Mouse (Mus musculus) thymus, postnatal 4 days (tissue): ENCODE data around the gene Rbpj.

Experiments
- DNase-seq: peaks from one replicate; pipeline ENCODE4 v3.0.0; 2021

The Rbpj gene

DNA sequence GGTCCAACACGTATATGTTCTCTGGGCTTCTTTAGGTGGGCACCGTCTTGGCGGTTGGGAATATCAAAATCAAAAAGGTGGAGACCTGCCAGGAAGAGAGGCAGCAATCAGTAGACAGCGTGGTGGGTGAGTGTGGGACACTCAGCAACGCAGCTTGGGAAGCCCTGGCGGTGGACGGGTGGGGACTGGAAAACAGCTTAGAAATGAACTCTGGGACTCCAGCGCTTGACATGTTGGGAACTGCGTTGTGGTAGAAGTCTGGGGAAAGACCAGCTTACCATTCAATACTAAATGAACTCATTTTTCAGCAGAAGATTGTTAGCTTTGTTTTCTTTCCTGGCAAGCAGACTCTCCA, 3.8 kb downstream of the Rbpj start:
- no peak for DNase-seq

DNA sequence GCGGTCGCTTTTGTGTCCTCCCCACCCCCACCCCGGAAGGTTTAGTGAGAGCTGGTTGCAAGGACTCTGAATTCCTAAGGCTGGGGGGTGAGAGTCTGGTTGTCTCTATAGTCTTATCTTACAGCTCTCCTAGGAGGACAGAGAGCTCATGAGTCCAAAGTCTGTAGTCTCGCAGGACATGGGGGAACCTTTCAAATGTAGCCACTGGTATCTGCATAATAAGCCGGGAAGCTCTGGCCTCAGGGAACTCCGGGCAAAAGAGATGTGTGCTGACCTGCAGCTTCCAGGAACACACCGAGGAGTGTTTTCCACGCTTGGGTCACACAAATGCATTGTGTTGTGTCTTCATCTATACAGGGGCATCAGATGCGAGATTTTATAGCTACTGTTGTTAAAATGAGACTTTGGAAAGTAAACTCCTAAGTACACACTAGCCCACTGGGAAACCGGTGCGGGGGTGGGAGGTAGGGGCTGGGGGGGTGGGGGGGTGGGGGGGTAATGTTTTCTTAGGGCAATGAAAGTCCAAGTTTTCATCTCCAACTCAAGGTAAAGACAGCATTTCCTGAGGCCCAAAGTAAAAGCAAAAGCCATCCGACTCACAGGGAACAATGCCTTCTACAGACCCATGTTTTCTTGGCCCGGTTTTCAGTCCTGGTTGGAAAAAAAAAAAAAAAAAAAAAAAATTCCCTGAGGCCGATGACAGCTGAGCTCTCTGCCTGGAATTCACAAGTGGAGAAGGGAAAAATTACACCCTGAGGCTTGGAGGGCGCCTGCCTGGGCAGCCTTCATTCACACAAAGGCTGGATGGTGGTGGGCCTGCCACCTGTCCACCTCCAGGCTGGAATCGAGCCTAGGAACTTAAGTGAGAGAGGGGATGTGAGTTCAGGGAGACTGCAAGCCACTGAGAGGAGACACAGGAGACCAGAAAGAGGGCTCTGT, 4.5 kb downstream of the Rbpj start:
- no peak for DNase-seq

DNA sequence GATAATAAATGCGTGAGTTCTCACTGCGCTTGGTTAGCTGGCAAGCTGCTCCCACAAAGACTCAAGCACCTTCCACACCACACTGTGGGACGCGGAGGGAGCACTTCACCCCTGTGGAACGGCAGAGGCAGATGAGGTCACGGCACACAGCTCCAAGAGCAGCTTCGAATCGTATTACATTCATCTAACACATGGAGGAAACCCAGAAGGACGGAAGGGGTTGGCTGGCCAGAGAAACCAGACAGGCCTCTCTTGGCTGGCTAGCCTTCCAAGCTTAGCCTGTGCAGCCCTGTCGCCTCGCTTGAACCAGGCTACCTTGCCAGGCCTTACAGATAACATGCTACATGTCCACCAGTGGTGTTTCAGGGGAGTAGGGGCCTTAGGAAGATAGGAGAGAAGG, 6.5 kb downstream of the Rbpj start:
- DNase-seq: no peak

DNA sequence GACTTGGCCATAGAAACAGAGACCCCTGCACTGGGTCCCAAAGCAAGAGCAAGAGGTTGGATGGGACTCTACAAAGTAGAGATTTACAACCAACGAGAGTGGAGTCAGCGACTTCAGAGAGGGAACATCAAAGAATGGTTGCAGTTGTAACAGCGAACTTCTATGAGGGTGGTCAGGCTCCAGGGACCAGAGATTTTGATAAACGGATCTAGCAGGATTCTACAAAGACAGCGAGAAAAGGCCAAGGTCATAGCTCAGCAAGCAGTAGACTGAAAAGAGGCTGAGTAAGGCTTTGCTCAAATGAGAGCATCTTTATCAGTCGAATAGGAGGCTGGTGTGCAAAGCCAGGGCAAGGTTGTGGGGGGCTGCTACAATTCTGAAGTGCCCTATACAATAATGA, 13.2 kb downstream of the Rbpj start:
- no peak for DNase-seq

DNA sequence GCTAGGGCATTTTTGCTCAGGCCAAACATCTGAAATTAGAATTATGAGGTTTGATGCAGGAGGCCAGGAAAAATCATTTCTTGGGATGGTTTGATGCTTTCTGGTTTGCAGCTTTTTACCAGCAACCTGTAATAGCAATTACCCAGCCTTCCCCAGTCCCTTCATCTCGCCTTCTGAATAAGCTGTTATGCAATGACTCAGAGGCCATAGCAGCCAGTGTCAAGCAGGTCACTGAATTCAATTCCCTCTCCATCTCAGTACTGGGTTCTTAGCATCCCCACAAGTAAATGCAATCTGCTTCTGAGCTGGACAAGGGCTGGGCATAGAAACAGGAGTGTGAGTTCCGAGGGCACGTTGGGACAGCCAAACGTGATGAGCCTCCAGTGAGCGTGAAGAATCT, 13.9 kb downstream of the Rbpj start:
- no peak for DNase-seq

DNA sequence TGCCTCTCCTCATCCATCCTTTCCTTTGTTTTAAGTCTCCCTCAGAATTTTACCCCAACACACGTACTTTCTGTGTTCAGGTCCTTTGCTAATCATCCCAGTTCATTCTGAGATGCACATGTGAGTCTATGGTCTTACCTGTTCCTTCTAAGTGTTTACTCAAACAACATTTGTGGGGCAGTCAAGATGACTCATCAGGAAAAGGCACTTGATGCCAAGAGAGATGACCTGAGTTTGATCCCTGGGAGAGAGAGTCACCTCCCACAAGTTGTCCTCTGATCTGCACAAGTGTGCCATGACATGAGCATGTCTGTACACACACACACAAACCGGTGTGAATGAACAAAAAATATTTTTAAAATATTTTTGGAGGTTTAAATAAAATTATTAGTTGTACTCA, 15.1 kb downstream of the Rbpj start:
- DNase-seq: no peak

DNA sequence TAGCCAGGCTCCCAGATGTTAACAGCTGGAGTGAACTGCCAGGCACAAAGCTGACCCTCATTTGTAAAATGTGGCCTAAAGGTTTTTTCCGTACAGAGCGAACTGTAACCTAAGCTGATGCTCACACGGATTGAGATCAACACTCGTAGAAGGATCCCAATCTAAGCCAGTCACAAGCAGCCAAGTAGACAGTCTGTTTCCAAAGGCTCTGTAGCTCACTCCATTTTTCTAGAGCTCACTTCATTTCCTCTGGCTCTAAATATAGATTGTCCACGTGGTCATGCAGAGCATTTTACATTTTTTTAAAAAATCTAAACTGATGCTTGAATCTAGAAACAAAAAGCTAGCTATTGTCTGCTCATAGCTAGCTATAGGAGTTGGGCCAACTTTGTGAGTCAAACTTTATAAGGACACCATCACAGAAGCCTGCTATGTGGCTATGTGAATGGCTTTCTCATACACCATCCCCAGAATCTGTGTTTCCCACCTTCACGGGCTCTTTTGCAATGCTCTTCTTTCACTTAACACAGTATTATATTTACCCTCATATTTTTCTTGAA, 19.2 kb downstream of the Rbpj start:
- no peak for DNase-seq

DNA sequence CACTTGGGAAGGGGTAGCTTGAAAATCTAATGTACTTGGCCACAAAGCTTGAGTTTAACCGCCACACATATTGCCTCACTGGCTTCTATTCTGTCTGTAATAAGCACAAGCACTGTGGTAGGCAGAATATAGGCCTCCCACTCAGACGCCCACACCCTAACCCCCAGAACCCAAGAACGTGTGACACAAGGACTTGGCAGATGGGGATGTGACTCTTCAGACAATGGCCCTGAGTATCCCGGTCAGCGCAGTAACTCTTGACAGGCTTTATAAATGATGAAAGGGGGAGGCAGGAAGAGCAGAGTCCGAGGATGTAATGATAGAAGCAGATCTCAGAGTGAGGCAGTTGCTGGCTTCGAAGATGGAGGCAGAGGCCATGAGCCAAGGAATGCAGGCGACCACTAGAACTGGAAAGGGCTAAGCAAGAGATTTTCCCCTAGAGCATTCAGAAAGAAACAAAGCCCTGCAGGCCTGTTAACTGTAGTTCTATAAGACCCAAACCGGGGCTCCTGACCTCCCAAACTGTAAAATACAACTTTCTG, 20.1 kb downstream of the Rbpj start:
- DNase-seq: no peak

DNA sequence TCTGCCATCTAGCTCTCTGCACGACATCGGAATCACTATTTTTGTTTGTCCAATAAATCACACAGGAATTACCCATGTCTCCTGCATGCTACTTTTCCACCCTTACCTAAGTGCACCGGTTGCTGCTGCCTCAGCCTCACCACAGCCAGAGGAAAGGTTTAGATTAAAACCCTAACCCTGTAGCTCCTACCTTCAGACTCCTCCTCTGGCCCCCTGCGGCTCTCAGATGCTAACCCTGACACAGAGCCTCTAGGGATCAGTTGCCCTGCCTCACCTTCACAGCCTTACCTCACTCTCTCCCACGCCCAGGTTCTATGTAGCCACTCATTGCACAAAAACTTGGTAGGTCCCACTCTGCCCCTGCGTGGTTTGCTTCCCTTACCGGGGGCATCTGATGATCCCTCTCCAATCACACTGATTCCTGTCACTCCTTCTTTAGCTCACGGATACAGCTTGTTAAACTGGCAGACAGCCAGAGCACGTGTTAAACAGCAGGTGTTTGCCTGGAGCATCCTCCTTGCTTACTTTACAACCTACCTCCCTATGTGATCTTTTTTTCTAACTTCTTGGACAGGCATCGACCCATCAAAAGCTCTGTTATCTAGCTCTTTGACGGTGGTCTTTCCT, 21.1 kb downstream of the Rbpj start:
- DNase-seq: no peak

DNA sequence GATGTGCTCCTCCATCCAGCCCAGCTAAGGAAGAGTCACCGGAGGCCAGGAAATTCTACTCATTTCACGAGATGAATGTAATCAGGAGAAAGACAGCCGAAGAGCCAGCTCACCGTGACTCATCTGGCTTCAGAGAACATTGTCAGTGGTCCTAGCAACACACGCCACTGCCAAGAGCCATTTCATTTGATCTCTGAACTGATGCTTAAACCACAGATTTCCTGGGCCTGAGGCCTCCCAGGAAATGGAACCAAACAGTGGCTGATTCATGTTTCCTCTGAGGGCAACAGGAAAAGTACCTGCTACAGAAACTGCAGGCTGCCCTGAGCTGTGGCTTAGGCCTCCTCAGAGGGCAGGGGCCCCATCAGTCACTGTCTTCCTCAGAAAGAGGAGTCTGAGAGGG, 24.7 kb downstream of the Rbpj start:
- DNase-seq: peak; percentile 46

DNA sequence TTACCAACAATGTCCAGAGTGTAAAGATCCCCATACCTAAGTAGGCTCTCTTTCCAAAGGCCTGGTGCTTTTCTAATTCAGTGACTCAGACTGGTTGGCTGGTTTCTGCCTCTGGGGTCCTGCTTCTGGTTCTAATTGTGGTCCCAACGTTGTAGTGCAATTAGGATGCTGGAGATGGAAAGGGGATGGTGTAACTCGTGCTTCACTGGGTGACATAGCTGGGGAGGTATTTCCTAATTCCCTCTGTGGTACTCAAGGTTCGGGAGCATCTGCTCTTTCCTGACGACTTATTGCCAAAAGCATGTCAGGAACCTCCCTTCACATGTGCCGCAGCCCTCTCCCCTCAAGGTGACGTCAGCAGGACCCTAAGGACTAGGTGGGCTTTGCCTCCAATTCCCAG, 27.8 kb downstream of the Rbpj start:
- DNase-seq: no peak

DNA sequence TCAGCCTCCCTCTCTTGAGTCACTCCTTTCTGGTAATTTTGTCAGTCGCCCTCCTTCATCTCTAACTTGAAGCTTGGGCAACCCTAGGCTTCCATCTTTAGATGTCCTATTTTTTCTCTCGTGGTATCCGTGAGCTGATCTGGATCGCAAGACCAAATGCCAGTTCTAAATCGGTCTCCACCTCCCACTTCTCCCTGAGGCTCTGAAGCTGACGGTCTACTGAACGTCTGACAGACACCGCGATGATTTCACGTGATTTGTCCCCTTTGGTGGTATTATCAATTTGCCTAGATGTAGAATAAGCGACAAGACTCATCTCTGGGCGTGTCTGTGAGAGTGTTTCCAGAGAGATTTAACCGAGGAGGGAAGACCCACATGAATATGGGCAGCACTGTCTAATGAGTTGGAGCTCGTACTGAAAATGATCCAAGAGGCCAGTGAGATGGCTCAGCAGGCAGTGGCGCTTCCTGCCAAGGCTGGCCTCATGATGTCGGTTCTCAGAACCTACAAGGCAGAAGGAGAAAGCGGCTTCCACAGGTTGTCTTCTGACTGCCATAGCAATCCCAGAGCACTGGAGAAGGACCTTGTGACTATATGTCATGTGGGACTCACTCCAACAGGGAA, 28.7 kb downstream of the Rbpj start:
- DNase-seq: no peak

DNA sequence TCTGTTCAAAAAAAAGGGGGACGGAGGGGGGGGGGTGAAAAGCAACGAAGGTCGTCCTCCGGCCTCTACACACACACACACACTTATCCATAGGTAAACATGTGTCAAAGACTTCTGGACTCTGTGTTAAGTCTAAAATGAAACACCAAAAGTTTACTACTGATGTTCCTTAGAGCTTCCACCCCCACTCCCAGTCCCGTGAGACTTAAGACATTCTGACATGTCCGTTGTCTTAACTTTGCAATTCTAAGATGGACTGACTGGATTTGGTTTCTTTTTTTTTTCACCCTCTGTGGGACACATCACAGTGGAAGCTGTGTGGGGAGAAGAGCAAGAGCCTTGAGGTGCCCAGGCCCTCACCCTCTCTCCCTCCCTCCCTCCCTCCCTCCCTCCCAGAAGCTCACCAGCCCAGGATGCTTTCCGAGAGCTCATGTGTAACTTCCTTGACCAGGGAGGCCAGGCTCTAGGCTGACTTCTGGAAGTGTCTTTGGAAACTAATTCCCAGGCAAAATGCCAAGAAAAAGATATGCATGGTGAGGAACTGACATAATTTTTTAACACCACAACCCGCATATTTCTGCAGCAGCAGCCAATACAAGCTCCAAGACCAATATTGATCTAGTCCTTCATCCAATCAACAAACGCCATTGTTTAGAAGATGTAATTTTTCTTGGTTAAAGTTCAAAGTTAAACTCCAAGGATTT, 31.0 kb downstream of the Rbpj start:
- no peak for DNase-seq

DNA sequence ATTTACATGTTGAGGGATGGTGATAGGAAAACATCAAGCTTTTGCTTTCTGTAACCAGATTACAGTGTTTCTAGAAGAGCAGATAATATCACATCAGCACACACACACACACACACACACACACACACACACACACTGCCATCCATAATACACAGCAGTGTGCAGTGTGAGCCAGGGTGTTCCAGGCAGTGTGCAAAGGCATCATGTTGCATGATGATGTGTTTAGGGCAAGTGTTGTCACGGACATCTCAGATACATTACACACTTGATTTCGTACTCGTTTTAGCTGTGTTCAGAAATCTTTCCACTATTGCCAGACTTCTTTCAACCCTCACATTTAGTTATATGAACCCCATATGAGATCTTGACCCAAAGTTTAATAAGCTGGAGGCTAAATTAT, 33.6 kb downstream of the Rbpj start:
- no peak for DNase-seq

DNA sequence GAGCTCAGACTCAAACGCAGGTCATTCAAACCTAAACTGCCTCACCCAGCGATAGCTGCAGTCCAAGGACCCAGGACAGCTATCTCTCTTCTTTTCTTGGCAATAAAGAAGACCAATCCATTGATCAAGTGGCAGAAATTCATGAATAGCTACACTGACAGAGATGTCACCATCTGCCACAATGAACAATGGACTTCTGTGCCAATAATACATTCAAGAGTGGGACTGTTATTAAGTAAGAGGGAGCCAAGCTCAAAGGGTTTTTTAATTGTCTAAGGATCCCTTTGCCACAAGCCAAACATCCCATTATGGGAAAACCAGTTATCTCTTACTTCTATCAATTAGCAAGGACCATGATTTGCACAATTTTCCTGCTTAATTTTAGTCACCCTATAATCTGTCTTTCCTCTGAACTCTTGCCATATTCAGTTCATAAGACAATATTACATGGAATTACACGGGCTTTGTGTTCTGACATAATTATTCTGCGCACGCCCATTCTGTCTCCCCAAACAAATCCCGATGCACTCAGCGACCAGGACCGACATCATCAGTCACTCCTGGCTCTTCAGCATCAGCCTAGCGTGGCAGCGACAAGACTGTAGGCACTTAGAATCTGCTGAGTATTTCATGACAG, 34.7 kb downstream of the Rbpj start:
- no peak for DNase-seq

DNA sequence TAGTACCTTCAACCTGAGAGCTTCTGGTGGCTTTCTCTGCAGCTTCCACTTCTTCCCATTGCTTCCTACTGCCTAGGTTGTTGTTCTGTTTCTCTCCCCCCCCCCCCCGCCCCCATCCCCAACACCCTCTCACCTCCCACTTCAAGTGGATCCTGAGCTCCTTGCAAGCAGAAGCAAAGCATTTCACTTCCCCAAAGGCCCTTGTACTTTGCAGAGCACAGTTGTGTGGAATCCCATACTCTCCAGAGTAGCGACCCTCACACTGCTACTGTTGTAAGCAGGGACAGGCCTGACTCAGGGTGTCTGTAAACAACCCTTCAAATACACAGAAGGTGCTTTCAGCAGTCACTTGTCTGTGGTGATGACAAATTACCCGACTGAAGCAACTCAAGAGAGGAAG, 37.3 kb downstream of the Rbpj start:
- no peak for DNase-seq

DNA sequence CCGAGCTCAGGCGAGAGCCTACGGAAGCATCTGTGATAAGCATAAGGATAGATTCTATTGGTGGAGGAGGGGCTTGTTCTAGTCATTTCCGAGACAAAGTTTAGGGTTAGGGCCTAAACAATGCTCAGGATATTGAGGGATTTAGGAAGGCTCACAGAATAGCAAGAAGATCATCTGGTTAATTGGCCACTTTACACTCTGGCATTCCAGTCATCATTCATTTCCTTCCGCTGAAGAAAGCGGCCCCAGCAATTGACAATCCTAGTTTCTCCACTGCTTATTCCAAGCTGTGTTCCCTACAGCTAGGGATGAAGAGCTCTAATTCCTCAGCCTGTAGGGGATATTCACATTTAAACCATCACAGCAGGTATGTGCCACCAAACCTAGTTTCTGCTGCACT, 39.8 kb downstream of the Rbpj start:
- DNase-seq: no peak

DNA sequence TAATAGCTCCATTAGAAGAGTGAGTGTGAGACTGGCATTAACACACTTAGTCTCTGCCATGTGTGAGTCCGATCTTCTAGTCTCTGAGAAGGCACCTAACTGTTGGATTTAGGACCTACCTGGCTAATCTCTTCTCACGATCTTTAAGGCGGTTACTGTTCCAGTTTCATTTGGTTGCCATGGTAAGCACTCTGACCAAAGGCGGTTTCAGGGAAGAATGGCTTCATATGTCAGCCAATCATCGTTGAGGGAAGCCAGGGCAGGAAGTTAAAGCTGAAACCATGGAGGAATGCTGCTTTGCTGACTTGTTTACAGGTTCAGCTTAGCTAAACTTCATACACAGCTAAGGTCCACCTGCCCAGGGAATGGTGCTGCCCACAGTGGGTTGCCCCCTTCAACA, 41.4 kb downstream of the Rbpj start:
- DNase-seq: no peak

DNA sequence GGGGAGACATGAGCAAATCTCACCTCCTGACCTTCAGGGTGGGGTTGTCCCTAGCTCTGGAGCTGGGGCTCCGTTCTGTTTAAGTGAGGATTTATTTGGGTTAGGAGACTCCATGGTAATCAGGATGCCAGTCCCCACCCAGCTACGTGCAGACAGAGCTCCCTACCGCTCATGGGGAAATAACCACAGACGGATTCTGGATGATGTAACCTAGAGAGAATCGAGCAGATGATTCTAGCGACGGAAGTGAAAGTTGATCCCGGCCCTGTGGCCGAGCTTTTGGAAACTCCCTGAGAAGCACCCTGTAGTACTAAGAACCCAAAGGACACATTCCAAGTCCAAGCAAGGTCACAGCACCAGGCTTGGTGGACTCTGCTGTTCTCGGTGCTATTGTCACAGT, 43.5 kb downstream of the Rbpj start:
- DNase-seq: no peak

DNA sequence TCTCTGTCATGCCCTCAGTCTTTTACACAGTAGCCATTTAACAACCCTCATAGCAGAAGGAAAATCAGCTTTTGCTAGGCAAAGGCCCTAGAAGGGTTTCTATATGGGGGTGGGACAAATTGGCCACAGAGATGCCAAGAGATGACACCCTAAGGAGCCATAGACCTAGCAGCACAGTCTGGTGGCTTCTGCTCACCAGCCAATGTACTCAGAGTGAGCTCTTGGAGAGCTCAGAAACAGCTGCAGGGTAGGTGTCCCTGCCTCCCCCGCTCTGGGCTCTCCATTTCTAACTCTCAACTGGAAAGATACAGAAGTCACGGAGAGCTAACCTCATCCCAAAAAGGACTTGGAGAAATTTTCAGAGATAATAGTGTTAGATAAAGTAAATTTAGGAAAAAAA, 44.0 kb downstream of the Rbpj start:
- no peak for DNase-seq

DNA sequence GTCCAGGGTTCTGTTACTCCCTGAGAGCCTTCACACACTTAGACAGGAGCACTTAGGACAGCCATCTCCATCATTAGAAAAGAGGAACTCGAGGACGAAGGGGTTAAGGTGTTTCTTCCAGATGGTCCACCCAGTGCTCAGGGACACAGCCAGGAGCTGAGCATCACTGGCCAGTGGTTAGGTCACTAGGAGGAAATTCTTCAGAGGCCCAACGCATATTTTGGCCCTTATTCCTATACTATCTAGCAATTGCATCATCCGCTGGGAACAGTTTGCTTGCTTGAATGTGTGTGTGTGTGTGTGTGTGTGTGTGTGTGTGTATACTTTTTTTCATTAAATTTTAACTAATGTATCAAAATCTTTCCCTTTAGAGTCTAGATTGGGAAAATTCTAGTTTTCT, 45.5 kb downstream of the Rbpj start:
- no peak for DNase-seq

DNA sequence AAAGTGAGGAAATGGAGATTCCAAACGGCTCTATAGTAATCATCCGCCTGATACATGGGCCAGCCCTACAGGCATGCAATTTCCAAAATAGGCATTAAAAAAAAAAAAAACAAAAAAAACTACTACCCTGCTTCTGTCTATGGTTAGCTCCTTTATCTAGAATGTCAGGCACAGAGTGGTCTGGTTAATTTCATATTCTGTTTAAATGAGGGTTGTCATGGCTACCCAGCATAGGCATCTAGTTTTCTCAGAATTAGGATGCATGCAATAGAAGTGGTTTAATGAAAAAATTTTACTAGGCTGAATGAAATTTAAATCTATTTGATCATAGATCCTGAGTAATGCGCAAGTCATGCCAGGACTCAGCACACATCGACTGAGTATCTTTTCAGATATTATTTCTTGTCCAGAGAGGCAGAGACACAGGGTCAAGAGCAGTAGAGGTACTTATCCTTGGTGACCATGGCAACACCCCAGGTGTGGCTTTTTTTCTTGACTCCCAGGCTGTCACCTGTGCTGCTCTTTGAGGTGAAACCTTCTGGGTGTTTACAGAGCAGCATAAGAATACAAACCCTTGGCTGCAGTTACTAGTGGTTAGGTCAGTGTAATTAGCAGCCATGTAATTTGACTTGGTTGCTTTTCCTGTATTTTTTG, 49.1 kb downstream of the Rbpj start:
- no peak for DNase-seq
